Mouse (Mus musculus) liver, postnatal 0 days (tissue): ENCODE measurements at regions not wholly inside any gene's neighbourhood (a gene's known extent, or its start where the extent isn't known, plus 50 kb on each side); places are given as distances from the start of the nearest gene placed in this dataset.

ENCODE experiments used
- ATAC-seq: fragments of 200-750 bp; cut with Nextera tagmentation; 2 replicates; pipeline ENCODE4 v1.8.0; 2017; ENCODE audit warnings: mild to moderate bottlenecking, moderate library complexity
- DNase-seq: peaks from one replicate; pipeline ENCODE4 v3.0.0-alpha.2; 2016
- H3K27ac ChIP-seq: fragments of 300-500 bp; sonication (generic); 2 replicates; pipeline ENCODE4 v1.5.1; 2014; ENCODE audit warnings: antibody characterized with exemption, moderate library complexity, mild to moderate bottlenecking, low read depth
- H3K27me3 ChIP-seq: fragments of 300-500 bp; sonication (generic); 2 replicates; pipeline ENCODE4 v1.6.1; 2014; ENCODE audit warnings: low read length, control low read depth, mixed read lengths; ENCODE audit not compliant: insufficient read depth
- H3K36me3 ChIP-seq: fragments of 300-500 bp; sonication (generic); replicated peaks from 2 replicates; pipeline ENCODE4 v1.6.1; 2014; ENCODE audit warnings: mild to moderate bottlenecking, control low read depth, low read length, moderate library complexity, mixed read lengths; ENCODE audit not compliant: insufficient read depth
- H3K4me1 ChIP-seq: fragments of 300-500 bp; sonication (generic); 2 replicates; pipeline ENCODE4 v1.6.1; 2014; ENCODE audit warnings: antibody characterized with exemption, mild to moderate bottlenecking, control low read depth; ENCODE audit not compliant: insufficient read depth
- H3K4me2 ChIP-seq: fragments of 300-500 bp; sonication (generic); 2 replicates; pipeline ENCODE4 v1.6.1; 2014; ENCODE audit warnings: low read depth, mild to moderate bottlenecking, low read length, moderate library complexity, mixed read lengths
- H3K4me3 ChIP-seq: fragments of 300-500 bp; sonication (generic); 2 replicates; pipeline ENCODE4 v1.5.1; 2014; ENCODE audit warnings: low read depth, low read length
- H3K9ac ChIP-seq: fragments of 300-500 bp; sonication (generic); replicated peaks from 2 replicates; pipeline ENCODE4 v1.6.1; 2014; ENCODE audit warnings: mild to moderate bottlenecking, moderate library complexity
- H3K9me3 ChIP-seq: fragments of 300-500 bp; sonication (generic); 2 replicates; pipeline ENCODE4 v1.6.1; 2016; ENCODE audit warnings: mild to moderate bottlenecking, control low read depth, low read length, mixed read lengths
- CTCF ChIP-seq: sonication (generic); IDR thresholded peaks from 2 replicates; pipeline ENCODE4 v1.5.1; 2016; ENCODE audit warnings: antibody characterized with exemption, low read depth
- EP300 ChIP-seq: IDR thresholded peaks from 2 replicates; pipeline ENCODE4 v1.6.1; 2016; ENCODE audit warnings: antibody characterized with exemption, low read depth, mild to moderate bottlenecking
- WGBS: fragments of 180-500 bp; shearing (Covaris S2); extraction: QIAGEN DNeasy Blood & Tissue Kit; methylation state at CpG from one replicate; pipeline ENCODE4 v1.1.7; 2014; ENCODE audit not compliant: insufficient replicate concordance; 5-methylcytosine and 5-hydroxymethylcytosine counted together

- DNase-seq: no peak
- Histone ChIP-seq H3K27me3 (no peaks in the 10 kb centered on the region), H3K4me1 (no peaks in the 10 kb centered on the region), H3K4me2 (no peak overlapping the region), H3K27ac (no peak overlapping the region), H3K9ac (no peak overlapping the region), H3K9me3 (no peaks in the 10 kb centered on the region), H3K36me3 (no peaks in the 10 kb centered on the region), H3K4me3 (no peak overlapping the region)
- 44% methylated on average over 2 of the region's 2 CpGs for WGBS
- no peak for ATAC-seq
- TF ChIP-seq EP300: no peak
- TF ChIP-seq CTCF: no peak
Observed at GRCm38 (mm10) chr2:11367319-11367718, 186.6 kb downstream of the Pfkfb3 start.

GRCm38 (mm10) chr2:11365815-11366214 lies 188.1 kb downstream of the Pfkfb3 start:
- Histone ChIP-seq H3K9me3 (no peaks in the 10 kb centered on the region), H3K27me3 (no peaks in the 10 kb centered on the region), H3K4me3 (no peak overlapping the region), H3K4me2 (no peak overlapping the region), H3K9ac (no peak overlapping the region), H3K27ac (no peak overlapping the region), H3K4me1 (peaks cover 3% of the 10 kb centered on the region; the same call in 1 of the 2 replicates), H3K36me3 (no peaks in the 10 kb centered on the region)
- ATAC-seq (no peak), DNase-seq (no peak)
- 73% methylated on average over 3 of the region's 3 CpGs for WGBS
- TF ChIP-seq CTCF: no peak
- TF ChIP-seq EP300: no peak

GRCm38 (mm10) chr2:11365371-11365770 lies 188.5 kb downstream of the Pfkfb3 start:
- ATAC-seq (no peak), DNase-seq (no peak)
- WGBS: 67% methylated on average over 4 of the region's 4 CpGs

GRCm38 (mm10) chr2:11364111-11364510 lies 189.8 kb downstream of the Pfkfb3 start:
- ATAC-seq (no peak), DNase-seq (no peak)
- no peak overlapping the region for H3K4me3 ChIP-seq
- WGBS: 75% methylated on average over 2 of the region's 2 CpGs
- H3K9ac ChIP-seq: no peak overlapping the region
- H3K27ac ChIP-seq: peak overlapping the region; percentile 62; the same call in 1 of the 2 replicates
- no peak overlapping the region for H3K4me2 ChIP-seq
- H3K27me3 ChIP-seq: no peaks in the 10 kb centered on the region
- H3K36me3 ChIP-seq: no peaks in the 10 kb centered on the region
- TF ChIP-seq EP300 (no peak), CTCF (no peak)
- peaks cover 4% of the 10 kb centered on the region; the same call in 1 of the 2 replicates for H3K4me1 ChIP-seq
- no peaks in the 10 kb centered on the region for H3K9me3 ChIP-seq

More at GRCm38 (mm10) chr2:11365371-11365770, 188.5 kb downstream of the Pfkfb3 start:
- H3K9me3 ChIP-seq: no peaks in the 10 kb centered on the region
- no peak for TF ChIP-seq CTCF
- TF ChIP-seq EP300: no peak
- H3K4me3 ChIP-seq: no peak overlapping the region
- no peak overlapping the region for H3K27ac ChIP-seq
- H3K36me3 ChIP-seq: no peaks in the 10 kb centered on the region
- H3K4me1 ChIP-seq: peaks cover 4% of the 10 kb centered on the region; the same call in 1 of the 2 replicates
- H3K4me2 ChIP-seq: no peak overlapping the region
- H3K9ac ChIP-seq: no peak overlapping the region
- no peaks in the 10 kb centered on the region for H3K27me3 ChIP-seq

- Histone ChIP-seq H3K4me2 (no peak overlapping the region), H3K9ac (no peak overlapping the region), H3K4me1 (peaks cover 4% of the 10 kb centered on the region; the same call in 1 of the 2 replicates), H3K36me3 (no peaks in the 10 kb centered on the region), H3K27me3 (no peaks in the 10 kb centered on the region), H3K27ac (peak overlapping the region; percentile 62), H3K9me3 (no peaks in the 10 kb centered on the region), H3K4me3 (no peak overlapping the region)
- 64% methylated on average over 5 of the region's 5 CpGs for WGBS
- ATAC-seq (peak; percentile 89), DNase-seq (no peak)
- peak; percentile 55 for TF ChIP-seq EP300
- TF ChIP-seq CTCF: no peak
Observed at GRCm38 (mm10) chr2:11363061-11363464, 190.8 kb downstream of the Pfkfb3 start.

- 68% methylated on average over 8 of the region's 8 CpGs for WGBS
- Histone ChIP-seq H3K36me3 (no peaks in the 10 kb centered on the region), H3K4me2 (no peak overlapping the region), H3K9me3 (no peaks in the 10 kb centered on the region), H3K9ac (no peak overlapping the region), H3K4me3 (no peak overlapping the region), H3K27ac (peak overlapping the region; percentile 74), H3K4me1 (peaks cover 4% of the 10 kb centered on the region; the same call in 1 of the 2 replicates), H3K27me3 (no peaks in the 10 kb centered on the region)
- peak; percentile 90 for ATAC-seq
- DNase-seq: peak; percentile 47
- TF ChIP-seq EP300 (no peak), CTCF (no peak)
Observed at GRCm38 (mm10) chr2:11362205-11362994, 190.5 kb downstream of the Prkcq start.
